Mouse (Mus musculus) G1E (cell line): ENCODE measurements around the gene Ttll3. TPM values are rescaled to one million over a fixed set of nuclear protein-coding genes. Genes with fewer than 3 reads are reported as not detected.

Source experiments
- ATAC-seq: 2 replicates; pipeline ENCODE4 v1.8.0; 2016; ENCODE audit warnings: mild to moderate bottlenecking; ENCODE audit not compliant: insufficient number of reproducible peaks, poor library complexity, low FRiP score, severe bottlenecking; ENCODE audit errors: extremely low read depth
- DNase-seq: peaks from one replicate; pipeline ENCODE4 v3.0.0; 2012; ENCODE audit warnings: low spot score
- H3K27me3 ChIP-seq: 2 replicates; pipeline ENCODE4 v1.6.1; 2012; ENCODE audit warnings: mild to moderate bottlenecking, low read length, inconsistent platforms; ENCODE audit not compliant: insufficient read depth
- H3K36me3 ChIP-seq: replicated peaks from 2 replicates; pipeline ENCODE3; 2012; ENCODE audit warnings: mild to moderate bottlenecking, inconsistent platforms
- H3K4me1 ChIP-seq: 2 replicates; pipeline ENCODE4 v1.6.1; 2012; ENCODE audit warnings: low read depth, low read length, inconsistent platforms, mixed read lengths; ENCODE audit not compliant: insufficient read depth
- H3K4me3 ChIP-seq: 2 replicates; pipeline ENCODE4 v1.5.1; 2012; ENCODE audit warnings: low read depth, mild to moderate bottlenecking, inconsistent platforms, low read length, moderate library complexity, mixed read lengths
- H3K9me3 ChIP-seq: replicated peaks from 2 replicates; pipeline ENCODE4 v1.6.1; 2012; ENCODE audit warnings: inconsistent platforms
- CTCF ChIP-seq: IDR thresholded peaks from 2 replicates; pipeline ENCODE4 v1.5.1; 2012; ENCODE audit warnings: low read depth, low read length, inconsistent platforms, mixed read lengths
- GATA1 ChIP-seq: IDR thresholded peaks from 2 replicates; pipeline ENCODE4 v1.6.1; 2012; ENCODE audit warnings: borderline replicate concordance, low read length, inconsistent platforms, mixed read lengths
- GATA2 ChIP-seq: IDR thresholded peaks from 2 replicates; pipeline ENCODE4 v1.6.1; 2012; ENCODE audit warnings: low read depth, low read length, inconsistent platforms, borderline replicate concordance
- POLR2AphosphoS5 ChIP-seq: IDR thresholded peaks from 2 replicates; pipeline ENCODE4 v1.6.1; 2012; ENCODE audit warnings: low read depth, low read length, inconsistent platforms; ENCODE audit not compliant: insufficient replicate concordance
- TAL1 ChIP-seq: conservative IDR thresholded peaks from 2 replicates; pipeline ENCODE4 v1.6.1; 2012; ENCODE audit warnings: low read depth, low read length, inconsistent platforms, mixed read lengths
- polyA plus RNA-seq: library from polyadenylated mRNA; stranded (reverse); fragments of >175 nt; gene quantifications from 2 replicates; pipeline ENCODE4 v1.2.3, GENCODE M21; 2012
- total RNA-seq, 2 experiments: library from RNA; stranded (forward) in 1 of 2; stranded (reverse) in 1 of 2; fragments of 200-1000 nt in 1 of 2; fragments of >200 nt in 1 of 2; fragmentation: Nextera tagmentation in 1 of 2; gene quantifications; 2 replicates each; pipeline ENCODE4 v1.2.3; 2014 to 2017

Ttll3 gene
- total and polyA plus RNA-seq, 3 experiments = 15.1 to 47.6 (median 20.5) TPM

DNA sequence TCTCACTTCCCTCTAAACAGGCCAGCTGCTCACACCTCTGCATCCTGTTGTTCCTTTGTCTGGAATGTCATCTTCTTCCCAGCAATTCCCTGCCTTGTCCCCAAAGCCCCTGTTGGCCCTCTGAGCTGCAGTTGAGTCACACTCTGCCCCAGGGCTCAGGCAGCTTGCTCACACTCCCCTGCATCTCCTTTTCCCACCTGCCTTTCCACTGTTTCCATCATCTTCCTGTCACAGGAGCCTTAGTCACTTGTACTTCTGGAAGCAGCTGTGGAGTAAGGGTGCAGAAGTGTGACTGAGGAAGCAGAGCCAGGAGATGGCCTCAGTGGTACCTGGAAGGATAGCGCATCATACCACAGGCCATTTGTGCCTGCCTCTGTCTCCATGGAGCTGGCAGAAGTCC is 26.8 kb upstream of the Ttll3 start:
- Histone ChIP-seq H3K4me3 (no peak overlapping the region), H3K4me1 (peaks cover 3% of the 10 kb centered on the region), H3K27me3 (peaks cover 23% of the 10 kb centered on the region), H3K9me3 (no peaks in the 10 kb centered on the region), H3K36me3 (peaks cover 11% of the 10 kb centered on the region)
- no peak for ATAC-seq
- no peak for TF ChIP-seq CTCF
- TF ChIP-seq GATA1 = no peak
- DNase-seq = no peak

DNA sequence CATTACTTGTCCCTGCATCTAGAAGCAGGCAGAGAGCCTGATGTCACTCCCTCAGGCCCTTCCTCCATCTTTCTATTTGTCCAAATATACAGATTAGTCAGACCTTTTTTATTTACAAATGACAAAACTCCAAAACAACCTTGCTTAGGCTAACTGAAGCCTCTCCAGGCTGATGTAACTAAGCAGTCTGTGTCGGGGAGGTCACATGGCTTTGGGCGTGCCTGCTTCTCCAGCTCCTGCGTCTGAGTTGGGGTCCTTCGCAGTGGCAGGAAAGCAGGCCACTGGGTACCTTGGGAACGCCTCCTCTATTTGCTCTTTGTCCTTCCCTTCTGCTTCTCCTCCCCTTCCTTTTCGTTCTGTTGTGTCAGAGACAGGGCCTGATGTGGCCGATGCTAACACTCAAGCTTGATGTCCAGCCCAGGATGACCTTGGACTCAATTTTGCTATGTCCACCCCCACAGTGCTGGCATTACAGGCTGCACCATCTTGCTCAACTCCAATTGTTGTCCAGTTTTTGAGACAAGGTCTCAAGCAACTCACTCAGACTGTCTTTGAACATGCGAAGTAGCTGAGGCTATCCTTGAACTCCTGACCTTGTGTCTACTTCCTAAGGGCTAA is 24.4 kb upstream of the Ttll3 start:
- DNase-seq (no peak), ATAC-seq (no peak)
- Histone ChIP-seq H3K4me1 (peaks cover 3% of the 10 kb centered on the region), H3K36me3 (peaks cover 33% of the 10 kb centered on the region), H3K9me3 (no peaks in the 10 kb centered on the region), H3K4me3 (no peak overlapping the region), H3K27me3 (peaks cover 16% of the 10 kb centered on the region)
- TF ChIP-seq POLR2AphosphoS5 = no peak
- TF ChIP-seq TAL1 = no peak
- no peak for TF ChIP-seq CTCF
- TF ChIP-seq GATA1 = no peak
- no peak for TF ChIP-seq GATA2

DNA sequence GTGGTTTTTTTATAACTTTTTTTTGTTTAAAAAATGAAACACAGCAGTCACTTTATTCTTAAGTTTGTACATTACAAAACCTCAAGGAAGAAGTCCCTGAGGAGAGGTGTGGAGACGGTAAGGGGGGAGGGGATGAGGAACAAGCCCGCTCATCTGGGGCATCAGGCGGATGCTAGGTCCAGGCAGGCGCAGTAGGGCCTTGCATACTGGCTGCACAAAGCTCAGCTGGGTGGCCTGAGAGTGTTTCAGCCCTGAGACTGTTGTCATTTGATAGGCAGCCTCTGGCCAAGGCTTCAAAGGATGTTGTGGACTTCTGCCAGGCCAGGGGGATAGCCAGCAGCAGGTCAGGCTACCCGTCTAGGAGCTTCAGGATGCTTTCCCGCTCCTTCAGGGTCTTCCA is 22.4 kb upstream of the Ttll3 start:
- Histone ChIP-seq H3K4me3 (no peak overlapping the region), H3K9me3 (no peaks in the 10 kb centered on the region), H3K36me3 (peaks cover 53% of the 10 kb centered on the region), H3K4me1 (peaks cover 3% of the 10 kb centered on the region), H3K27me3 (peaks cover 10% of the 10 kb centered on the region)
- DNase-seq (no peak), ATAC-seq (no peak)
- no peak for TF ChIP-seq POLR2AphosphoS5
- no peak for TF ChIP-seq TAL1
- TF ChIP-seq GATA1 = no peak
- no peak for TF ChIP-seq GATA2
- no peak for TF ChIP-seq CTCF

DNA sequence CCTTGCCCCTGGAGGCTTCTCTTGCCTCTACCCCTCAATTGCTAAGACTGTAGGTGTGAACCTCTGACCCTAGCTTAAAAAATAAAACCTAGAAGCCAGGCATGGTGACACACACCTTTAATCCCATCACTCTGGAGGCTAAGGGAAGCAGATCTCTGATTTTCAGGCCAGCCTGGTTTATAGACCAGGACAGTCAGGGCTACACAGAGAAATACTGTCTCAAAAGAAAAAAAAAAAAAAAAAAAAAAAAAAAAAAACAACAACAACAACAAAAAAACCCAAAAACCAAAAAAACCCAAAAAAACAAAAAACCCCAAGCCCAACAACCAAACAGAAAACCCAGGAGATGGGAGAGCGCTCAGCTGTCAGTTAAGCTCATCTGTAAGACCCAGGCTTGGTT is 21.5 kb upstream of the Ttll3 start:
- DNase-seq (no peak), ATAC-seq (no peak)
- no peaks in the 10 kb centered on the region for H3K9me3 ChIP-seq
- peaks cover 62% of the 10 kb centered on the region for H3K36me3 ChIP-seq
- peaks cover 4% of the 10 kb centered on the region for H3K27me3 ChIP-seq
- no peak for TF ChIP-seq GATA1
- TF ChIP-seq TAL1 = no peak
- TF ChIP-seq CTCF = no peak
- TF ChIP-seq POLR2AphosphoS5 = no peak
- TF ChIP-seq GATA2 = no peak
- peaks cover 3% of the 10 kb centered on the region for H3K4me1 ChIP-seq
- no peak overlapping the region for H3K4me3 ChIP-seq

DNA sequence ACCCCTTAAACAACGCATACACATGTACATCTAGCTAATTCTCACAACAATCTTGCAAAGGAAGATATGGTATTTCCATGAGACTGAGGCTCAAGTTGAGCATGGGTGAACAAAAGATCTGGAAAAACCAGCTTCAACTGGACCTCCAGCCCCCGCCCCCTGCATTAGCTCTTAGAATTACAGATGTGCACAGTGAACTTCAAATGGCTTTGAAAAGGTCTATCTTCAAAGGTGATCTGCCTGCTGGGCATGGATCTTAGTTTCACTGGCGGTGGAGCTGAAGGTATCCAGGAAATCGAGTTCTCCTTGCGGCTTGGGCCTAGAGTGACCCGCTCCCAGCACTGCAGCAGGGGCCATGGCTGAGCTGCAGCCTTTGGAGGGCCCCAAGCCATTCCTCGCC is 20.9 kb upstream of the Ttll3 start:
- H3K4me3 ChIP-seq = no peak overlapping the region
- TF ChIP-seq GATA2 (no peak), GATA1 (no peak), TAL1 (no peak), CTCF (no peak), POLR2AphosphoS5 (no peak)
- peaks cover 2% of the 10 kb centered on the region; the same call in 1 of the 2 replicates for H3K27me3 ChIP-seq
- DNase-seq (no peak), ATAC-seq (no peak)
- peaks cover 68% of the 10 kb centered on the region for H3K36me3 ChIP-seq
- no peaks in the 10 kb centered on the region for H3K9me3 ChIP-seq
- H3K4me1 ChIP-seq = peaks cover 3% of the 10 kb centered on the region

DNA sequence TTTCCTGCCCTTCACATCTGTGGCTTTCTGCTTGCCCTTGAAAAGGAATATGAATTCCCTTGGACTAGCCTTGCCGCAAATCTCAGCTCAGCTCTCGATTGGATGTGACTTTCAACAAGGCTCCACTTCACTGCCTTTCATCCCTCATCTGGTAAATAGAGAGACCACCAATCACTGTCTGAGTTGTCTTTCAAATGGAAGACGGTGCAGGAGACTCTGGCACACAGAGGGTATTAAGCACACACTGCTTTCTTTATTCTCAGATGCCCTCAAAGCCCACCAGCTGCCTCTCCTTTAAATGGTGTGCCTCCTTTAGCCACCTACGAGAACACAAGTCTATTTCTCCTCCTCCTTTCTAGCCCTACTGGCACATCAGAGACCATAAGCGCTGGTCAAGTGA is 20.5 kb upstream of the Ttll3 start:
- Histone ChIP-seq H3K4me1 (peaks cover 6% of the 10 kb centered on the region), H3K4me3 (no peak overlapping the region), H3K27me3 (no peaks in the 10 kb centered on the region), H3K9me3 (no peaks in the 10 kb centered on the region), H3K36me3 (peaks cover 72% of the 10 kb centered on the region)
- ATAC-seq (no peak), DNase-seq (no peak)
- TF ChIP-seq POLR2AphosphoS5 (no peak), CTCF (no peak), GATA2 (no peak), GATA1 (no peak), TAL1 (no peak)
